Mouse (Mus musculus): ENCODE data around the gene Tnfrsf21.

DNA sequence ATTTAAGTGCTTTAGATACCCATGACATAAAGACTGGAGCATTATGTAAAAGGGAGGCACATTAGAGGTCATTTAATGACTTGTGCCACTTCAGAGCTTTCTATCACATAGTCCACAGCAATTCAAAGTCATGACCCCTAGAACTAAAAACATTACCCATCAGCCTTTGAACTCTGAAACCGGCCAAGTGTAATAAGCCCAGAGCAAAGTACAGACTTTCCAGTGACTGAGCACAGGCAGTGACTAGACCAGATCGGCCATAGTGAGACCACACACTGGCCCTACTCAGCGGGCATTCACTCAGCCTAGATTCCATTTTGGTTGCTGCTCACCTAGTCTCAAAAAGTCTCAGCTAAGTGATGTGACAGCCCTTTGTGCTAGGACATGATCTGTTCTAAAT, 89.8 kb downstream of the Tnfrsf21 start:
- TF ChIP-seq CTCF (conservative IDR thresholded peaks at IDR 0.05; ENCODE audit: insufficient read depth, insufficient read length, low read depth, low read length) (no peak), POLR2A (IDR thresholded peaks at IDR 0.05; ENCODE audit: low read depth, low read length) (no peak)
